Mouse (Mus musculus): ENCODE measurements around the gene Gsta1. TPM values are rescaled to one million over a fixed set of nuclear protein-coding genes. Genes with fewer than 3 reads are reported as not detected.
A peak's percentile ranks its signal among the peaks of the same experiment; 100 is the strongest.
"Not testable (repeated sequence)": the region's sequence is repeated elsewhere in the genome, so short reads cannot be mapped to it uniquely, and the experiment has no call there.

The Gsta1 gene
- polyA plus RNA-seq (2014; fragmentation: Nextera tagmentation; extraction: Ambion mirVana) = 1.00 and 2.6 TPM in 2 replicates

- not testable (repeated sequence) for H3K36me3 ChIP-seq (ENCODE audit: control insufficient read depth, insufficient read depth, low read length); H3K4me3 ChIP-seq (ENCODE audit: low read depth, low read length); H3K27me3 ChIP-seq (replicated peaks; ENCODE audit: control insufficient read depth, insufficient read depth, low read length); H3K27ac ChIP-seq (replicated peaks; ENCODE audit: low read depth, low read length); H3K9me3 ChIP-seq (ENCODE audit: control insufficient read depth, low read length); H3K9ac ChIP-seq (ENCODE audit: low read depth, low read length); ATAC-seq (ENCODE audit: low read depth); H3K4me1 ChIP-seq (ENCODE audit: control insufficient read depth, insufficient read depth, low read length); DNase-seq (ENCODE audit: low spot score); H3K4me2 ChIP-seq (ENCODE audit: low read depth, low read length)
- WGBS = 79% methylated on average over 1 of the region's 3 CpGs
These were observed at the start of gene Gsta1 for GRCm38 (mm10) chr9:78230461-78230860. Gene Gsta1 (plus strand): TSS chr9:78230656.

- H3K27ac ChIP-seq (replicated peaks; ENCODE audit: low read depth, low read length); H3K36me3 ChIP-seq (ENCODE audit: control insufficient read depth, insufficient read depth, low read length); H3K4me2 ChIP-seq (ENCODE audit: low read depth, low read length); H3K9me3 ChIP-seq (ENCODE audit: control insufficient read depth, low read length); DNase-seq (ENCODE audit: low spot score); H3K4me3 ChIP-seq (ENCODE audit: low read depth, low read length); H3K9ac ChIP-seq (ENCODE audit: low read depth, low read length); ATAC-seq (ENCODE audit: low read depth); H3K4me1 ChIP-seq (ENCODE audit: control insufficient read depth, insufficient read depth, low read length); H3K27me3 ChIP-seq (replicated peaks; ENCODE audit: control insufficient read depth, insufficient read depth, low read length): not testable (repeated sequence)
- WGBS = 88% methylated on average over 4 of the region's 7 CpGs
These were observed 48.0 kb upstream of the Gsta1 start, which contains the start of gene Gsta4 for GRCm38 (mm10) chr9:78182474-78182873. Gene Gsta4 (plus strand): TSS chr9:78182774.

GRCm38 (mm10) chr9:78185686-78186085 is 44.8 kb upstream of the Gsta1 start:
- Histone ChIP-seq H3K27me3 (replicated peaks; ENCODE audit: control insufficient read depth, insufficient read depth, low read length) (no peaks in the 10 kb centered on the region), H3K4me1 (ENCODE audit: control insufficient read depth, insufficient read depth, low read length) (peaks cover 2% of the 10 kb centered on the region; the same call in 1 of the 2 replicates), H3K9me3 (ENCODE audit: control insufficient read depth, low read length) (no peaks in the 10 kb centered on the region), H3K4me3 (ENCODE audit: low read depth, low read length) (no peak overlapping the region), H3K9ac (ENCODE audit: low read depth, low read length) (no peak overlapping the region), H3K36me3 (ENCODE audit: control insufficient read depth, insufficient read depth, low read length) (no peaks in the 10 kb centered on the region), H3K4me2 (ENCODE audit: low read depth, low read length) (no peak overlapping the region), H3K27ac (replicated peaks; ENCODE audit: low read depth, low read length) (no peak overlapping the region)
- peak; percentile 31 for DNase-seq (ENCODE audit: low spot score)
- no peak for ATAC-seq (ENCODE audit: low read depth)
- WGBS = 63% methylated on average over 9 of the region's 9 CpGs

- Histone ChIP-seq H3K4me2 (ENCODE audit: low read depth, low read length) (no peak overlapping the region), H3K36me3 (ENCODE audit: control insufficient read depth, insufficient read depth, low read length) (no peaks in the 10 kb centered on the region), H3K27me3 (replicated peaks; ENCODE audit: control insufficient read depth, insufficient read depth, low read length) (no peaks in the 10 kb centered on the region), H3K4me1 (ENCODE audit: control insufficient read depth, insufficient read depth, low read length) (peaks cover 13% of the 10 kb centered on the region), H3K27ac (replicated peaks; ENCODE audit: low read depth, low read length) (no peak overlapping the region), H3K4me3 (ENCODE audit: low read depth, low read length) (no peak overlapping the region), H3K9ac (ENCODE audit: low read depth, low read length) (no peak overlapping the region), H3K9me3 (ENCODE audit: control insufficient read depth, low read length) (no peaks in the 10 kb centered on the region)
- DNase-seq (ENCODE audit: low spot score) (no peak), ATAC-seq (ENCODE audit: low read depth) (no peak)
- WGBS = 87% methylated on average over 8 of the region's 8 CpGs
These were observed 41.5 kb upstream of the Gsta1 start for GRCm38 (mm10) chr9:78188910-78189309.

GRCm38 (mm10) chr9:78190651-78191634 is 39.5 kb upstream of the Gsta1 start:
- Histone ChIP-seq H3K27me3 (replicated peaks; ENCODE audit: control insufficient read depth, insufficient read depth, low read length) (no peaks in the 10 kb centered on the region), H3K27ac (replicated peaks; ENCODE audit: low read depth, low read length) (no peak overlapping the region), H3K4me3 (ENCODE audit: low read depth, low read length) (peak overlapping the region; percentile 45), H3K9me3 (ENCODE audit: control insufficient read depth, low read length) (no peaks in the 10 kb centered on the region), H3K4me1 (ENCODE audit: control insufficient read depth, insufficient read depth, low read length) (peaks cover 13% of the 10 kb centered on the region), H3K36me3 (ENCODE audit: control insufficient read depth, insufficient read depth, low read length) (no peaks in the 10 kb centered on the region), H3K4me2 (ENCODE audit: low read depth, low read length) (peak overlapping the region; percentile 80), H3K9ac (ENCODE audit: low read depth, low read length) (peak overlapping the region; percentile 54)
- 3% methylated on average over 19 of the region's 19 CpGs for WGBS
- peak; percentile 71 for DNase-seq (ENCODE audit: low spot score)
- peak; percentile 34; the same call in 1 of the 2 replicates for ATAC-seq (ENCODE audit: low read depth)

- no peaks in the 10 kb centered on the region for H3K27me3 ChIP-seq (replicated peaks; ENCODE audit: control insufficient read depth, insufficient read depth, low read length)
- ATAC-seq (ENCODE audit: low read depth) (peak; percentile 61), DNase-seq (ENCODE audit: low spot score) (peak; percentile 96)
- H3K9ac ChIP-seq (ENCODE audit: low read depth, low read length) = peak overlapping the region; percentile 54
- H3K4me1 ChIP-seq (ENCODE audit: control insufficient read depth, insufficient read depth, low read length) = peaks cover 13% of the 10 kb centered on the region
- peak overlapping the region; percentile 80 for H3K4me2 ChIP-seq (ENCODE audit: low read depth, low read length)
- H3K27ac ChIP-seq (replicated peaks; ENCODE audit: low read depth, low read length) = peak overlapping the region; percentile 46; the same call in 1 of the 2 replicates
- peak overlapping the region; percentile 45 for H3K4me3 ChIP-seq (ENCODE audit: low read depth, low read length)
- H3K9me3 ChIP-seq (ENCODE audit: control insufficient read depth, low read length) = no peaks in the 10 kb centered on the region
- H3K36me3 ChIP-seq (ENCODE audit: control insufficient read depth, insufficient read depth, low read length) = no peaks in the 10 kb centered on the region
- under 1% methylated on average over 18 of the region's 18 CpGs for WGBS
These were observed 38.7 kb upstream of the Gsta1 start for GRCm38 (mm10) chr9:78191736-78192135.

- H3K27ac ChIP-seq (replicated peaks; ENCODE audit: low read depth, low read length) = no peak overlapping the region
- H3K36me3 ChIP-seq (ENCODE audit: control insufficient read depth, insufficient read depth, low read length) = no peaks in the 10 kb centered on the region
- peaks cover 13% of the 10 kb centered on the region for H3K4me1 ChIP-seq (ENCODE audit: control insufficient read depth, insufficient read depth, low read length)
- H3K4me3 ChIP-seq (ENCODE audit: low read depth, low read length) = no peak overlapping the region
- H3K9ac ChIP-seq (ENCODE audit: low read depth, low read length) = no peak overlapping the region
- WGBS = 49% methylated on average over 9 of the region's 9 CpGs
- H3K9me3 ChIP-seq (ENCODE audit: control insufficient read depth, low read length) = no peaks in the 10 kb centered on the region
- ATAC-seq (ENCODE audit: low read depth) (no peak), DNase-seq (ENCODE audit: low spot score) (peak; percentile 87)
- H3K4me2 ChIP-seq (ENCODE audit: low read depth, low read length) = peak overlapping the region; percentile 80
- H3K27me3 ChIP-seq (replicated peaks; ENCODE audit: control insufficient read depth, insufficient read depth, low read length) = no peaks in the 10 kb centered on the region
These were observed 36.4 kb upstream of the Gsta1 start for GRCm38 (mm10) chr9:78193902-78194597.

GRCm38 (mm10) chr9:78195034-78195433 is 35.4 kb upstream of the Gsta1 start:
- DNase-seq (ENCODE audit: low spot score) = no peak
- no peak for ATAC-seq (ENCODE audit: low read depth)
- no peak overlapping the region for H3K4me3 ChIP-seq (ENCODE audit: low read depth, low read length)

More at GRCm38 (mm10) chr9:78195034-78195433, 35.4 kb upstream of the Gsta1 start:
- Histone ChIP-seq H3K36me3 (ENCODE audit: control insufficient read depth, insufficient read depth, low read length) (no peaks in the 10 kb centered on the region), H3K27me3 (replicated peaks; ENCODE audit: control insufficient read depth, insufficient read depth, low read length) (no peaks in the 10 kb centered on the region), H3K9me3 (ENCODE audit: control insufficient read depth, low read length) (no peaks in the 10 kb centered on the region), H3K9ac (ENCODE audit: low read depth, low read length) (no peak overlapping the region), H3K27ac (replicated peaks; ENCODE audit: low read depth, low read length) (no peak overlapping the region), H3K4me1 (ENCODE audit: control insufficient read depth, insufficient read depth, low read length) (peaks cover 13% of the 10 kb centered on the region), H3K4me2 (ENCODE audit: low read depth, low read length) (no peak overlapping the region)
- WGBS = 81% methylated on average over 11 of the region's 11 CpGs

All from embryonic facial prominence, embryonic 14.5 days (tissue).